Mouse (Mus musculus) left cerebral cortex, adult 8-10 months (tissue): ENCODE data around the gene Slc7a11. TPM values are rescaled to one million over a fixed set of nuclear protein-coding genes. Genes with fewer than 3 reads are reported as not detected.

ENCODE experiments used
- DNase-seq, 2 experiments: peaks; one replicate each; pipeline ENCODE4 v3.0.0; 2022; ENCODE audit warnings: low spot score in 2 of 2
- total RNA-seq, 4 experiments: library from RNA; stranded (reverse); gene quantifications; 2 replicates each; pipeline ENCODE4 v1.2.4; 2022

Gene Slc7a11
- total RNA-seq, 4 experiments from 2014 or later: 24.7 to 31.4 (median 25.8) TPM

- no peak for DNase-seq
These were observed 575.3 kb downstream of the Slc7a11 start for GRCm38 (mm10) chr3:49867951-49868584.

GRCm38 (mm10) chr3:49867147-49867950 lies 576.1 kb downstream of the Slc7a11 start:
- DNase-seq: no peak

- DNase-seq: no peak
These were observed 577.3 kb downstream of the Slc7a11 start for GRCm38 (mm10) chr3:49866061-49866515.

GRCm38 (mm10) chr3:49856797-49857196 lies 586.6 kb downstream of the Slc7a11 start:
- DNase-seq: no peak

- DNase-seq: no peak
These were observed 589.1 kb downstream of the Slc7a11 start for GRCm38 (mm10) chr3:49854277-49854676.

GRCm38 (mm10) chr3:49842971-49843370 lies 600.4 kb downstream of the Slc7a11 start:
- DNase-seq: no peak
